Mouse (Mus musculus) ES-Bruce4 (cell line): ENCODE data around the gene Serpinb1c.

Experiments
- CTCF ChIP-seq: IDR thresholded peaks from one replicate; pipeline ENCODE4 v1.8.1; 2011; ENCODE audit warnings: low read depth, low read length
- EP300 ChIP-seq: IDR thresholded peaks from 2 replicates; pipeline ENCODE4 v1.6.1; 2011; ENCODE audit warnings: low read depth, low read length; ENCODE audit not compliant: insufficient read depth
- POLR2A ChIP-seq: IDR thresholded peaks from one replicate; pipeline ENCODE4 v1.8.1; 2011; ENCODE audit warnings: low read length; ENCODE audit not compliant: insufficient read depth

GRCm38 (mm10) chr13:32834513-32834912, 63.5 kb downstream of the Serpinb1c start:
- no peak for TF ChIP-seq CTCF
- no peak for TF ChIP-seq EP300
- no peak for TF ChIP-seq POLR2A
